Mouse (Mus musculus) kidney, adult 8-10 months (tissue): ENCODE data around the gene Mbd6.
"Not testable (repeated sequence)": the region's sequence is repeated elsewhere in the genome, so short reads cannot be mapped to it uniquely, and the experiment has no call there.

Source experiments
- DNase-seq, 2 experiments: peaks; one replicate each; pipeline ENCODE4 v3.0.0; 2022

The Mbd6 gene

GRCm38 (mm10) chr10:127288800-127289572 is at the start of gene Mbd6:
Gene Mbd6, minus strand, starts transcription at chr10:127289018.
- peak; percentile 88 to 91 for DNase-seq

DNA sequence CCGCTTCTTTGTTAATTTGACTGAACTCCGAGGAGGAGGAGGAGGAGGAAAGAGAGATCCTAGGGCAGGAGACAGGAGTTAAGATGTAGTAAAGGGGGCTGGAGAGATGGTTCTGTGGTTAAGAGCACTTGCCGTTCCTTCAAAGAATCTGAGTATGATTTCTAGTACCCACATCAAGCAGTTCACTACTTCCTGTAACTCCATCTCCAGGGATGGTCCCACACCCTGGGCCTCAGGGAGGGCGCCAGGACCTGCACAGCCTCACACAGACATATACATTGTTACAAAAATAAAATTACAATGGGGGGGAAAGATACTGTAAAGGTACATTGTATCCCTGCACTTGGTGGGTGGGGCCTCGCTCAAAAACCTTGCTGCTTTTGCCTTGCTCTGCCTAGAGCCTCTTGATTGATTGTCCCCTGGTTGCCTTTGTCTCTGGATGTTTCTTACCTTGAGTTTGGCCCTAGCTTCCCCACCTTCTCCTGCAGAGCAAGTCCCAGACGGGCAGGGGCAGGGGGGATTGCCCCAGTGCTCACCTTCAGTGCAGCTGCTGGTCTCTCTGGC is 48.8 kb upstream of the Mbd6 start:
- DNase-seq: no peak

DNA sequence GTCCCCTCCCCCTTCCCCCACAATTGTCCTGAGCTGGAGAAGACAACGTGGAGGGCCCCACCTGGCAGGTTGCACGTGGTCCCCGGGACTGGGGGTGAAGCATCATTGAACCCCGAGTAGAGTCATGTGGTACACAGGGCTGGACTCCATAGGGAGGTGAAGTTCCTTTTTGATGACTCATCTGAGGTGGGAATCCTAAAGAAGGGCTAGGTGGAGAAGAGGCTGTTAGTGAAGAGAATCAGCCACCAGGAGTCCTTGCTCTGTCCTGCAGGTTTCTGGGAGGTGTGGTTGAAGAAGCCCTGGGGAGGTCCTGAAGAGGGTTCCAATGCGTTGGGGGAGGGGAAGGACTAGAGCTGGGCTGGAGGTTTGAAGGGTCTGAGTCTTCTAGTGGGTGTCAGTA is 48.1 kb upstream of the Mbd6 start:
- no peak for DNase-seq

DNA sequence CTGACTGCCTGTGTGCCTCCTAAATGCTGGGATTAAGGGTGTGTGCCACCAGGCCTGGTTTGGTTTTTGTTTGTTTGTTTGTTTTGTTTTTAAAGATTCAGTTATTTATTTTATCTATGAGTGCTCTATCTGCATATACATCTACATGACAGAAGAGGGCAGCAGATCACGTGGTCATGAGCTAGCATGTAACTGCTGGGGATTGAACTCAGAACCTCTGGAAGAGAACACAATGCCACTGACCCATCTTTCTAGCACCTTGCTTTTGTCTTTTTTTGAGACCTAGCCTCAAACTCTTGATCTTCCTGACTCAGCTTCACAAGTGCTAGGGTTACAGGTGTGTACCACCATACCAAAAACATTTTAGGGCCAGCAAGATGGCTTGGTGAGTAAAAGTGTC is 46.5 kb upstream of the Mbd6 start:
- no peak for DNase-seq

GRCm38 (mm10) chr10:127333152-127333551 is 44.3 kb upstream of the Mbd6 start:
- DNase-seq: no peak

- DNase-seq: no peak
Observed at GRCm38 (mm10) chr10:127332211-127332874, 43.5 kb upstream of the Mbd6 start.

DNA sequence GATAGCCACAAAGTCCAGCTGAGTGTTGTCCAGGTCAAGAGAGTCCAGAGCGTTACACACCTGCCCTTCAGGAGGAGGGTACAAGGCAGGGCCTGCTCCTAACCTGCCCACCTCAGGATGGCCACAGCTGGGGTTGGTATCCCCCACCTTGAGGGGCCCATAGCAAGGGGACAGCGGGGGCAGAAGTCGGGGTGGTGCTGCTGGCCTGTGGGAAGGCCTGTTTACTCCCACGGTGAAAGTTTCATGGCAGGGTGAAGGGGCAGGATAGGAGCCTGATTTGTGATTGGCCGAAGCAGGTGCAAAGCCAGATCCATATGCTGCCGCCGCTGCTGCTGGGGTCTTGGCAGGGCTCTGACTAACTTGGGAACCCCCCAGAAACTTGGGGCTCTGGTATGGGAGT is 41.4 kb upstream of the Mbd6 start:
- DNase-seq: no peak

DNA sequence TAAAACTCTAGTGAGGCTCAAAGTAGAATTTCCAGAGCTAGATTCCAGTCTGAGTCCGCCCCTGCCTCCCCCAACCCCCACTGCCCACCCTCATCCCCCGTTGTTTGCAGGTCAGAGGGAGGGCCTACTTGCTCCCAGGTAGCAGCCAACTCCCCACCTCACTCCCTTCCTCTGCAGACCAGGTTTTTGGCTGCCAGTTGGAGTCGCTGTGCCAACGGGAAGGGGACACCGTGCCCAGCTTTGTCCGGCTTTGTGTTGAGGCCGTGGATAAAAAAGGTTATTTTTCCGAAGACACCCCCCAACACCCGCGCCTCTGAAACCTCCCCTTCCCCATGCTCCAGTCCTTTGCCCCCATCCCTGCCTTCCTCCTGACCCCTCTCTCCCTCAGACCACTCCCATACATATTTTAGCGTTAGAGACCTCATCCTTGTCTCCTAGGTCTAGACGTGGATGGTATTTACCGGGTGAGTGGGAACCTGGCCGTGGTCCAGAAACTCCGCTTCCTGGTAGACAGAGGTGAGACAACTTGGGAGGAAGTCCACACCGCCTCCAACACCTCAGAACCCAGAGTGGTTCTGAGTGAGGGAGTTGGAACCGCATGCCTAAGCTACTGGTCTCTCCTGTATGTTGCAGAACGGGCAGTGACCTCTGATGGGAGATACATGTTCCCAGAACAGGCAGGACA is 38.8 kb upstream of the Mbd6 start:
- no peak for DNase-seq

DNA sequence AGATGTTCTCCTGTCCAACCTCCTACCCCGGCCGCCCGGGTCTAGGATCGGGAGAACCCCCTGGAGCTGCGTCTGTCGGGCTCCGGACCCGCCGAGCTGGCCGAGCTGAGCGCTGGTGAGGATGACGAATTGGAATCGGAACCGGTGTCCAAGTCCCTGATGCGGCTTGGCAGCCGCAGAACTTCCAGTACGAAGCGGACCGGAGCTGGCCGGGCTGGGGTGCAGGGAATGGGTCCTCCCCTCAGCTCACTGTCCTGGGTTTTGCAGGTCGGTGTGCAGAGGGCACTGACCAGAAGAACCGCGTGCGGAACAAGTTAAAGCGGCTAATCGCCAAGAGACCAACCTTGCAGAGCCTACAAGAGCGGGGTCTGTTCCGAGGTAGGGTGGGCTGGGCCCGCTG is 38.0 kb upstream of the Mbd6 start:
- no peak for DNase-seq

- peak in 1 of 2 experiments; percentile 25 for DNase-seq
Observed at GRCm38 (mm10) chr10:127326017-127326801, 37.4 kb upstream of the Mbd6 start.

- DNase-seq: no peak
Observed at GRCm38 (mm10) chr10:127325454-127326016, 36.7 kb upstream of the Mbd6 start.

GRCm38 (mm10) chr10:127324495-127324894 is 35.7 kb upstream of the Mbd6 start:
- peak; percentile 49 to 68 for DNase-seq

DNA sequence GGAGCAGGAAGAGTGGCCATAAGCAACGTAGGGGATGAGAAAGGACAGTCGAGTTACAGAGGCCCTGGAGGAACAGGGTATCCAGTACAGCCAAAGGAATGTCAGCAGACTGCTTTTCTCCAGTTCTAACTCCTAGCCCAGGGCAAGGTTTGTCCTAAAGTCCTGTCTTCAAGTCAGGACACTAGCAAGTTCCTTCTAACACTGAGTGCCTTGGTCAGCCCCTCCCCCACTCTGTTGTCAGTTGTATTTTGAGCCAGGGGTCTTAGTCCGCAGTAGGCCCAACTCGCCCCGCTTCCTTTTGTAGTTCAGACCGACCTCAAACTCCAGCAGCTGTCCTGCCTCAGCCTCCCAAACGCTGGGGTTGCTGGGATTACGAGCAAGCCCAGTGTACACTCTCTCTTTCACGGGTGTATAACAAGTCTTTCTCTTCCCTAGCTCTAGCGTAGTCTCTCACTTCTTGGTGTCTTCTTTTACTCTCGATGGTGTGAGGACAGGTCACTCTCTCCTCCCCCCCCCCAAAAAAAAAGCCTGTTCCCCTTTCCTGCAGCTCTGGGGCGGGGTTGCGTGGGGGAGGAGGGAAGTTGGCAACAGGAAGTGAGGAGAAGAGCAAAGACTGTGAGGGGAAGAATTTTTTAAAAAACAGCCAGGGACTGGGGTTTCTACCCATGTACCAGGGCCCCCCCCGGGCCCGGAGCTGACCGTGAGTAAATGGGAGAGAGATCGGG is 34.5 kb upstream of the Mbd6 start:
- DNase-seq: no peak

- DNase-seq: no peak
Observed at GRCm38 (mm10) chr10:127322669-127323068, 33.9 kb upstream of the Mbd6 start.

- DNase-seq: no peak
Observed at GRCm38 (mm10) chr10:127322178-127322577, 33.4 kb upstream of the Mbd6 start.

DNA sequence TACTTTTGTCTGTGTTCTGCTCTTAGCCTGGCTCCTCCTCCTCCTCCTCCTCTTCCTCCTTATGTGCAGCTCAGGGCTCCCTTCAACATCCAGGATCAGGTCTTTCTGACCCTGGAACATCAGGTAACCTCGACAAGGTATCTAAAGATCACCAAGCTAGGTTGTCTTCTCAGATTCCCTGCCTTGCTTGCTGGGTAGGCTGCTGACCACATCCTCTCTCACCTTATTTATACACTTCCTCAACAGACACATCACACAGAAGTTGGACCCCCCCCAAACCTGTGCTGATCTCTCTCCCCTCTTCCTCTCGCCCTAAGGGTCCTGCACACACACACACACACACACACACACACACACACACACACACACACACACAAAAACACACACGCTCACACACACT is 32.8 kb upstream of the Mbd6 start, which contains the start of gene Arhgap9:
Gene Arhgap9 (plus strand): TSS at position 344 of the 400 bp plus-strand sequence.
- DNase-seq: no peak

GRCm38 (mm10) chr10:127319969-127320368 is 31.2 kb upstream of the Mbd6 start:
- DNase-seq: no peak

GRCm38 (mm10) chr10:127318009-127318408 is 29.2 kb upstream of the Mbd6 start:
- no peak for DNase-seq

DNA sequence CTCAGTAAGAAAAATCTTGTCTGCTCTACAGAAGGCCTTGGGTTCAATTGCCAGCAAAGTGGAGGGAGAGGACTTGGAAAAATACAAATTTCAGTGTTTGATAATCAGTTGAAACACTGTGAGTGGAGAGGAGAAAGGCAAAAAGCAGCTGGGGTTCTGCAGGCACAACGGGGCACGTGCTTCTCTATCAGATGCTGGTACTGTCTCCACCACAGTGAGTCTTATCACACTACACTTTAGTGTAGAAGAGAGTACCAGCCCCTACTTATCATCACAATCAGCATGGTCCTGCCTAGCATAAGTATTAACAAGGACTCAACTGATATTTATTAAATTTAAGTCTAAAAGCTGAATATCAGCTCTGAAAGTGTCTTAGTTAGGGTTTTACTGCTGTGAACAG is 28.5 kb upstream of the Mbd6 start:
- no peak for DNase-seq

DNA sequence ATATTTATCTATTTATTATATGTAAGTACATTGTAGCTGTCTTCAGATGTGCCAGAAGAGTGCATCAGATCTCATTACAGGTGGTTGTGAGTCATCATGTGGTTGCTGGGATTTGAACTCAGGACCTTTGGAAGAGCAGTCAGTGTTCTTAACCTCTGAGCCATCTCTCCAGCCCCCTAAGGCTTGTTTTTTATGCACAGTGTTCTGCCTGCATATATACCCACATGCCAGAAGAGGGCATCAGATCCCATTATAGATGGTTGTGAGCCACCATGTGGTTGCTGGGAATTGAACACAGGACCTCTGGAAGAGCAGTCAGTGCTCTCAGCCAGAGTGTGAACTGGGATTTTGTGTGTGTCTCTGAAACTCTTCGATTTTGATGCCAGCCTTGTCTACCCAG is 26.1 kb upstream of the Mbd6 start:
- DNase-seq: not testable (repeated sequence)

- not testable (repeated sequence) for DNase-seq
Observed at GRCm38 (mm10) chr10:127313516-127313915, 24.7 kb upstream of the Mbd6 start.

DNA sequence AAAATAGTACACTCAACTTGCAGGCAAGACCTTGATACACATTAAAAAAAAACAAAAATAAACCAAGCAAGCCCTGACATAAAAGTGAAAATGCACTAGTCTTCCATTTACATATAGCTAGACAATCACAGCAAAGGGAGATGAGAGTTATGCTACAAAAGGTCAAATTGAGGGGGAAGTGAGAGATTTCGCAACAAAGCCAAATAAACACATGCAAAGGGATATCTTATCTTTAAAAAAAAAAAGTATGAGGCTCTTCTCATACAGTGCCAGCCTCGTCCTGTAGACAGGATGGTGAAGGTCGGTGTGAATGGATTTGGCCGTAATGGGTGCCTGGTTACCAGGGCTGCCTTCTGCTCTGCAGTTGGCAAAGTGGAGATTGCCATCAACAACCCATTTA is 24.0 kb upstream of the Mbd6 start:
- DNase-seq: no peak
